Mouse (Mus musculus): ENCODE data around the gene Cox7a1. TPM values are rescaled to one million over a fixed set of nuclear protein-coding genes. Genes with fewer than 3 reads are reported as not detected.

The Cox7a1 gene
- polyA plus RNA-seq, 1 experiment from 2014 or later: 13.8 TPM

- no peaks in the 10 kb centered on the region for H3K9me3 ChIP-seq (ENCODE audit: low read length)
- ATAC-seq (ENCODE audit: low FRiP score, low TSS enrichment): no peak
- no peak overlapping the region for H3K9ac ChIP-seq (replicated peaks; ENCODE audit: low read length)
- H3K4me2 ChIP-seq (replicated peaks; ENCODE audit: low read depth, low read length): no peak overlapping the region
- no peak overlapping the region for H3K27ac ChIP-seq (ENCODE audit: low read length)
- WGBS: 86% methylated on average over 3 of the region's 3 CpGs
- H3K4me1 ChIP-seq (ENCODE audit: insufficient read depth, low read length): 0 out of 2 replicates have a peak, but pooled peaks cover 1% of the 10 kb centered on the region
- H3K27me3 ChIP-seq (ENCODE audit: insufficient read depth, low read length): no peaks in the 10 kb centered on the region
- H3K36me3 ChIP-seq (ENCODE audit: insufficient read depth, low read length): no peaks in the 10 kb centered on the region
- no peak overlapping the region for H3K4me3 ChIP-seq (ENCODE audit: low read length)
Measured at GRCm38 (mm10) chr7:30213881-30214280, 29.9 kb downstream of the Cox7a1 start.

GRCm38 (mm10) chr7:30215875-30216274 lies 31.9 kb downstream of the Cox7a1 start:
- Histone ChIP-seq H3K9me3 (ENCODE audit: low read length) (no peaks in the 10 kb centered on the region), H3K9ac (replicated peaks; ENCODE audit: low read length) (no peak overlapping the region), H3K4me3 (ENCODE audit: low read length) (no peak overlapping the region), H3K27me3 (ENCODE audit: insufficient read depth, low read length) (no peaks in the 10 kb centered on the region), H3K4me1 (ENCODE audit: insufficient read depth, low read length) (peaks cover 10% of the 10 kb centered on the region; the same call in 1 of the 2 replicates), H3K36me3 (ENCODE audit: insufficient read depth, low read length) (no peaks in the 10 kb centered on the region), H3K4me2 (replicated peaks; ENCODE audit: low read depth, low read length) (no peak overlapping the region), H3K27ac (ENCODE audit: low read length) (no peak overlapping the region)
- WGBS: 95% methylated on average over 3 of the region's 3 CpGs
- ATAC-seq (ENCODE audit: low FRiP score, low TSS enrichment): no peak

GRCm38 (mm10) chr7:30216723-30217151 lies 32.8 kb downstream of the Cox7a1 start:
- H3K9ac ChIP-seq (replicated peaks; ENCODE audit: low read length): peak overlapping the region; percentile 23; the same call in 1 of the 2 replicates
- H3K9me3 ChIP-seq (ENCODE audit: low read length): no peaks in the 10 kb centered on the region
- no peaks in the 10 kb centered on the region for H3K27me3 ChIP-seq (ENCODE audit: insufficient read depth, low read length)
- peak overlapping the region; percentile 39 for H3K4me2 ChIP-seq (replicated peaks; ENCODE audit: low read depth, low read length)
- under 1% methylated on average over 13 of the region's 16 CpGs for WGBS
- H3K4me1 ChIP-seq (ENCODE audit: insufficient read depth, low read length): peaks cover 10% of the 10 kb centered on the region; the same call in 1 of the 2 replicates
- H3K27ac ChIP-seq (ENCODE audit: low read length): no peak overlapping the region
- ATAC-seq (ENCODE audit: low FRiP score, low TSS enrichment): peak; percentile 46
- H3K4me3 ChIP-seq (ENCODE audit: low read length): 0 out of 2 replicates have a peak overlapping the region, but pooled peaks have one; percentile 6
- no peaks in the 10 kb centered on the region for H3K36me3 ChIP-seq (ENCODE audit: insufficient read depth, low read length)

GRCm38 (mm10) chr7:30217277-30217676 lies 33.3 kb downstream of the Cox7a1 start:
- no peaks in the 10 kb centered on the region for H3K9me3 ChIP-seq (ENCODE audit: low read length)
- H3K4me2 ChIP-seq (replicated peaks; ENCODE audit: low read depth, low read length): no peak overlapping the region
- no peak overlapping the region for H3K4me3 ChIP-seq (ENCODE audit: low read length)
- no peaks in the 10 kb centered on the region for H3K36me3 ChIP-seq (ENCODE audit: insufficient read depth, low read length)
- 63% methylated on average over 2 of the region's 2 CpGs for WGBS
- no peak; the same call in 1 of the 2 replicates for ATAC-seq (ENCODE audit: low FRiP score, low TSS enrichment)
- H3K4me1 ChIP-seq (ENCODE audit: insufficient read depth, low read length): peaks cover 10% of the 10 kb centered on the region; the same call in 1 of the 2 replicates
- no peaks in the 10 kb centered on the region for H3K27me3 ChIP-seq (ENCODE audit: insufficient read depth, low read length)
- H3K27ac ChIP-seq (ENCODE audit: low read length): no peak overlapping the region
- no peak overlapping the region for H3K9ac ChIP-seq (replicated peaks; ENCODE audit: low read length)

GRCm38 (mm10) chr7:30219293-30220007 lies 35.5 kb downstream of the Cox7a1 start:
- peak; percentile 80 for ATAC-seq (ENCODE audit: low FRiP score, low TSS enrichment)
- peak overlapping the region; percentile 81 for H3K27ac ChIP-seq (ENCODE audit: low read length)

GRCm38 (mm10) chr7:30220008-30220356 lies 36.0 kb downstream of the Cox7a1 start:
- H3K27ac ChIP-seq (ENCODE audit: low read length): no peak overlapping the region; the same call in 1 of the 2 replicates
- WGBS: 15% methylated on average over 11 of the region's 11 CpGs
- ATAC-seq (ENCODE audit: low FRiP score, low TSS enrichment): 0 out of 2 replicates have a peak, but pooled peaks have one; percentile 35

More at GRCm38 (mm10) chr7:30219293-30220007, 35.5 kb downstream of the Cox7a1 start:
- Histone ChIP-seq H3K4me1 (ENCODE audit: insufficient read depth, low read length) (peaks cover 10% of the 10 kb centered on the region; the same call in 1 of the 2 replicates), H3K4me2 (replicated peaks; ENCODE audit: low read depth, low read length) (peak overlapping the region; percentile 97), H3K4me3 (ENCODE audit: low read length) (peak overlapping the region; percentile 61), H3K9me3 (ENCODE audit: low read length) (no peaks in the 10 kb centered on the region), H3K9ac (replicated peaks; ENCODE audit: low read length) (peak overlapping the region; percentile 68), H3K27me3 (ENCODE audit: insufficient read depth, low read length) (no peaks in the 10 kb centered on the region), H3K36me3 (ENCODE audit: insufficient read depth, low read length) (peaks cover 18% of the 10 kb centered on the region)
- 1% methylated on average over 16 of the region's 16 CpGs for WGBS

GRCm38 (mm10) chr7:30221433-30221832 lies 37.5 kb downstream of the Cox7a1 start:
- Histone ChIP-seq H3K4me2 (replicated peaks; ENCODE audit: low read depth, low read length) (no peak overlapping the region), H3K4me1 (ENCODE audit: insufficient read depth, low read length) (peaks cover 10% of the 10 kb centered on the region; the same call in 1 of the 2 replicates), H3K27me3 (ENCODE audit: insufficient read depth, low read length) (no peaks in the 10 kb centered on the region), H3K4me3 (ENCODE audit: low read length) (no peak overlapping the region), H3K27ac (ENCODE audit: low read length) (no peak overlapping the region), H3K36me3 (ENCODE audit: insufficient read depth, low read length) (peaks cover 30% of the 10 kb centered on the region), H3K9me3 (ENCODE audit: low read length) (no peaks in the 10 kb centered on the region), H3K9ac (replicated peaks; ENCODE audit: low read length) (no peak overlapping the region)
- 84% methylated on average over 3 of the region's 3 CpGs for WGBS
- ATAC-seq (ENCODE audit: low FRiP score, low TSS enrichment): no peak

More at GRCm38 (mm10) chr7:30220008-30220356, 36.0 kb downstream of the Cox7a1 start:
- H3K9me3 ChIP-seq (ENCODE audit: low read length): no peaks in the 10 kb centered on the region
- H3K4me1 ChIP-seq (ENCODE audit: insufficient read depth, low read length): peaks cover 10% of the 10 kb centered on the region; the same call in 1 of the 2 replicates
- peak overlapping the region; percentile 61 for H3K4me3 ChIP-seq (ENCODE audit: low read length)
- peak overlapping the region; percentile 97 for H3K4me2 ChIP-seq (replicated peaks; ENCODE audit: low read depth, low read length)
- H3K36me3 ChIP-seq (ENCODE audit: insufficient read depth, low read length): peaks cover 20% of the 10 kb centered on the region
- H3K27me3 ChIP-seq (ENCODE audit: insufficient read depth, low read length): no peaks in the 10 kb centered on the region
- H3K9ac ChIP-seq (replicated peaks; ENCODE audit: low read length): peak overlapping the region; percentile 68

- WGBS: 91% methylated on average over 5 of the region's 5 CpGs
- H3K4me3 ChIP-seq (ENCODE audit: low read length): no peak overlapping the region
- no peaks in the 10 kb centered on the region for H3K27me3 ChIP-seq (ENCODE audit: insufficient read depth, low read length)
- no peak overlapping the region for H3K27ac ChIP-seq (ENCODE audit: low read length)
- no peaks in the 10 kb centered on the region for H3K9me3 ChIP-seq (ENCODE audit: low read length)
- H3K36me3 ChIP-seq (ENCODE audit: insufficient read depth, low read length): peaks cover 38% of the 10 kb centered on the region
- H3K9ac ChIP-seq (replicated peaks; ENCODE audit: low read length): no peak overlapping the region
- ATAC-seq (ENCODE audit: low FRiP score, low TSS enrichment): no peak
- H3K4me2 ChIP-seq (replicated peaks; ENCODE audit: low read depth, low read length): no peak overlapping the region
- H3K4me1 ChIP-seq (ENCODE audit: insufficient read depth, low read length): peaks cover 10% of the 10 kb centered on the region; the same call in 1 of the 2 replicates
Measured at GRCm38 (mm10) chr7:30222205-30222604, 38.3 kb downstream of the Cox7a1 start.

GRCm38 (mm10) chr7:30224206-30224605 lies 40.3 kb downstream of the Cox7a1 start:
- H3K27me3 ChIP-seq (ENCODE audit: insufficient read depth, low read length): no peaks in the 10 kb centered on the region
- no peaks in the 10 kb centered on the region for H3K9me3 ChIP-seq (ENCODE audit: low read length)
- H3K27ac ChIP-seq (ENCODE audit: low read length): no peak overlapping the region
- peaks cover 5% of the 10 kb centered on the region; the same call in 1 of the 2 replicates for H3K4me1 ChIP-seq (ENCODE audit: insufficient read depth, low read length)
- H3K36me3 ChIP-seq (ENCODE audit: insufficient read depth, low read length): peaks cover 42% of the 10 kb centered on the region
- H3K9ac ChIP-seq (replicated peaks; ENCODE audit: low read length): no peak overlapping the region
- H3K4me3 ChIP-seq (ENCODE audit: low read length): no peak overlapping the region
- no peak overlapping the region for H3K4me2 ChIP-seq (replicated peaks; ENCODE audit: low read depth, low read length)
- 95% methylated on average over 12 of the region's 12 CpGs for WGBS
- ATAC-seq (ENCODE audit: low FRiP score, low TSS enrichment): no peak

GRCm38 (mm10) chr7:30231328-30231668 lies 47.4 kb downstream of the Cox7a1 start:
- under 1% methylated on average over 16 of the region's 16 CpGs for WGBS
- peaks cover 22% of the 10 kb centered on the region for H3K36me3 ChIP-seq (ENCODE audit: insufficient read depth, low read length)
- no peak for ATAC-seq (ENCODE audit: low FRiP score, low TSS enrichment)
- H3K4me1 ChIP-seq (ENCODE audit: insufficient read depth, low read length): peaks cover 17% of the 10 kb centered on the region
- H3K27ac ChIP-seq (ENCODE audit: low read length): no peak overlapping the region
- no peaks in the 10 kb centered on the region for H3K9me3 ChIP-seq (ENCODE audit: low read length)
- peak overlapping the region; percentile 77 for H3K4me3 ChIP-seq (ENCODE audit: low read length)
- peak overlapping the region; percentile 83 for H3K9ac ChIP-seq (replicated peaks; ENCODE audit: low read length)
- H3K4me2 ChIP-seq (replicated peaks; ENCODE audit: low read depth, low read length): peak overlapping the region; percentile 75
- no peaks in the 10 kb centered on the region for H3K27me3 ChIP-seq (ENCODE audit: insufficient read depth, low read length)
